Mouse (Mus musculus) bone marrow, adult 2 months (tissue): ENCODE results near the gene Arglu1. TPM values are rescaled to one million over a fixed set of nuclear protein-coding genes. Genes with fewer than 3 reads are reported as not detected.

ENCODE experiments used
- H3K27ac ChIP-seq: fragments of 200-500 bp; 2 replicates; pipeline ENCODE4 v1.5.1; 2012; ENCODE audit warnings: low read depth, mild to moderate bottlenecking, control low read depth, inconsistent platforms, low read length; ENCODE audit not compliant: control insufficient read depth, poor library complexity, insufficient read depth
- H3K4me1 ChIP-seq: fragments of 200-500 bp; 2 replicates; pipeline ENCODE4 v1.6.1; 2011; ENCODE audit warnings: low read length; ENCODE audit not compliant: control insufficient read depth, insufficient read depth
- H3K4me3 ChIP-seq: fragments of 200-500 bp; replicated peaks from 2 replicates; pipeline ENCODE3; 2011; ENCODE audit warnings: mild to moderate bottlenecking, low read depth, low read length, control low read depth; ENCODE audit not compliant: control insufficient read depth
- CTCF ChIP-seq: fragments of 200-500 bp; IDR thresholded peaks from 2 replicates; pipeline ENCODE4 v1.5.1; 2011; ENCODE audit warnings: low read length, control low read depth; ENCODE audit not compliant: control insufficient read depth, insufficient read depth
- POLR2A ChIP-seq: fragments of 200-500 bp; IDR thresholded peaks from 2 replicates; pipeline ENCODE4 v1.6.1; 2011; ENCODE audit warnings: low read depth, mild to moderate bottlenecking, control low read depth, low read length, borderline replicate concordance; ENCODE audit not compliant: control insufficient read depth
- WGBS: fragments of 180-500 bp; shearing (Covaris S2); methylation state at CpG from one replicate; pipeline ENCODE4 v1.1.7; 2018; 5-methylcytosine and 5-hydroxymethylcytosine counted together
- polyA plus RNA-seq: library from polyadenylated mRNA; stranded (reverse); fragments of >200 nt; gene quantifications from 2 replicates; pipeline ENCODE4 v1.2.4, GENCODE M21; 2011; ENCODE audit warnings: low replicate concordance; ENCODE audit not compliant: missing spikeins, insufficient read depth, insufficient read length

Gene Arglu1
- polyA plus RNA-seq, 1 experiment, result 172 TPM

DNA sequence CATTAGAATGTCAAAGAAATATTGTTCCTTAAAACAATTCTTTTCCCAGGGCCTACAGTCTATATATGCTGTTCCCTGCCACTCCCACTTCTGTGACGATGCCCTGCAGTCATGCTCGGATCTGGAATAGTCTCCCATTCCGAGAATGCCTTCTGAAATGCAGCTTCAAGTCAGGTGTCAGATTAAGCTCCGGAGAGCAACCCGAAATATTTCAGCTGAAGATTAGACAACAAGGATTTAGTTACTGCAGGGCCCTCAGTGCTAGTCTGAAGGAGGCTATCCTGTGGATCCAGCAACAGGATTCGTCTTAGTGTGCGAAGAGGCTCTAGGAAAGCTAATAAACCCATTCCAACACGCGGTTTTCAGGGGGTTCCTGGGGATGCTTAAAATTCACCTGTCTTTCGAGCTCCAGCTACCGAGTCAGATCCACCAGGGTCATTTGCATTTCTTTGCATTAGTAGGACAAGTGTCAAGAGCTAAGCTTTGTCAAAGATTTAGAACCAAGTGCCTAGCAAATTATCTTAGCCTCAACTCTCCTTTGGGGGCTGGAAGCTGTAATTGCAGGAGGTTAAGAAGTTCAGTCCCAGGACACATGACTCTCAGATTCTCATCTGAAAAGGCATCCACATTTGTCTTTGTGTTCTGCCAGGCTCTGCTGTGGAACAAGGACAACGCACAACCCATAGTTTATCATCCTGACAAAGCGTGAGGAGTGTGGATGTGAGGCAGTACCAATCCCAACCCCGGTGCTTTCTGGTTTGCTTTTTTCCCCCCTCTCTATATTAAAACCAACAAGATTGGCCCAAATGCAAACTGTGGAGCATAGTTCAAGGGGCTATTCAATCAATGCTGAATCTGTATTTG lies 33.5 kb downstream of the Arglu1 start:
- TF ChIP-seq POLR2A, result no peak
- TF ChIP-seq CTCF, result no peak
- 85% methylated on average over 14 of the region's 14 CpGs for WGBS
- no peaks in the 10 kb centered on the region for H3K4me1 ChIP-seq
- H3K4me3 ChIP-seq, result no peak overlapping the region
- no peak overlapping the region for H3K27ac ChIP-seq

DNA sequence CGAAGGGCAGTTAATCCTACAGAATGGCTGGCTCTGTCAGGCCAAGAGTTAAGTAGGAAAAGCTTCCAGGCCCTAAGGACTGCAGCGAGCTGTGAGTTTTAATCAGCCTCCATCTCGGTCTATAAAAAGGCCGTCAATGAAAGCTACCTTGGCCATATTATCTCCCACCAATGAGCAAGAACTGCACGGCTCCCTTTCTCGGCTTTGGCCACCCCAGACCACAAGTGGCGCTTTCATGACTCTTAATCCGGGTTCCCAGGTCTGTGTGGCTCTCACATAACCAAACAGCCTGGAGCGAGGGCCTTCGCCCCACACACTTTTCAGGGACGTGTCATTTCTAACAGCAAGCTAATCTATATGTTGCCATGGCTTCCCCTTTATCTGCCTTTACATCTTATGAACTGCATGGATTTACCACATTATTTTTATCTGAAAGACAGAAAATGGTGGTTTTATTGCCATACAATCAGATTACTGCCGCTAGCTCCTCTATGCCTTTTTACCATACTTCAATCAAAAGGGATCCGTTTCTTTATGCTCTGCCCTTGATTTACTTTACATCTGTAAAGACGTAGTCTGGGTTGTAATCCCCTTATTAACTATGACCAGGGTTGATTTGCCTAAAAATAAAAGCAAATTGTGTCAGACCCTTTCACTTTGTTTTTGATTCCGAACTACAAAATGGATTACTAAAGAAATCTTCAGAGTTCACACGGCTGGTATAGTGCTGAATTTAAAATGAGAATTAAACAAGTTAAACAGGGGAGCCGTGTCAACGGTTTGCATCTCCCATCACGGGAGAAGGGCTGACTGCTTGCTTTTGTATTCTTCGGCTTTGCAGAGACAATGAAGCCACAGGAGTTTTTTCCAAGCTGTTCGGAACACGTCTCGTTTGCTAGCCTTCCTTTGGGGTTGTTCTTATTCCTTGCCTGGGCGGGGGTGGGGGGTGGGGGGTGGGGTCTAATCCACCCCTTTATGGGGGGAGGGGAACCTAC lies 34.7 kb downstream of the Arglu1 start:
- Histone ChIP-seq H3K4me1 (no peaks in the 10 kb centered on the region), H3K27ac (no peak overlapping the region), H3K4me3 (no peak overlapping the region)
- 87% methylated on average over 24 of the region's 24 CpGs for WGBS
- no peak for TF ChIP-seq CTCF
- TF ChIP-seq POLR2A, result no peak

DNA sequence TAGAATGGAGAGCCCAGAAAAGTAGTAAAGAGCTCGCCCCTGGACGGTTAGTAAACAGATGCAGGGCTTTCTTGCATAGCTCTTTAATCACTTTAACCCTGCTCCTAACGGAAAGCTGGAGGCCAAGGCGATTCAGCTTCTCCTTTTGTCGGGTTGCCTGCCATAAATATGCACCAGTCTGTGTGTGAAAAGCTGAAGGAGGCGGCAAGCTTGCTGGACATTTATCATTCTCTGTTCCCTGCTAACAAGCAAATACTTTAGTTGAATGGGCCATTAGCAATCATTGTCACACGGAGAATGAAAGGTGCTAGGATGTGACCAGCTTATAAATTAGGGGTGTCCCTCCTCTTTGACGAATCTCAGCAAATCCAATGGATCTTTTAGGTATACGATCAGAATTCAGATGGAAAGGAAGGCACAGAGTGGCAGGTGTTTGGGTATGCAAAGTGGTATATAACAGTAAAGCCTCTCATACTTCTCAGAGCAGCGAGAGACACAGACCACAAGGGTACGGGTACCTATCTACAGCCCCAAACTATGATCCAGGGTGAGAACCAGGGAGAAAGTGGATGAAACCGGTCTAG lies 36.3 kb downstream of the Arglu1 start:
- Histone ChIP-seq H3K4me1 (no peaks in the 10 kb centered on the region), H3K4me3 (no peak overlapping the region), H3K27ac (no peak overlapping the region)
- no peak for TF ChIP-seq CTCF
- no peak for TF ChIP-seq POLR2A
- WGBS, result 35% methylated on average over 12 of the region's 12 CpGs

DNA sequence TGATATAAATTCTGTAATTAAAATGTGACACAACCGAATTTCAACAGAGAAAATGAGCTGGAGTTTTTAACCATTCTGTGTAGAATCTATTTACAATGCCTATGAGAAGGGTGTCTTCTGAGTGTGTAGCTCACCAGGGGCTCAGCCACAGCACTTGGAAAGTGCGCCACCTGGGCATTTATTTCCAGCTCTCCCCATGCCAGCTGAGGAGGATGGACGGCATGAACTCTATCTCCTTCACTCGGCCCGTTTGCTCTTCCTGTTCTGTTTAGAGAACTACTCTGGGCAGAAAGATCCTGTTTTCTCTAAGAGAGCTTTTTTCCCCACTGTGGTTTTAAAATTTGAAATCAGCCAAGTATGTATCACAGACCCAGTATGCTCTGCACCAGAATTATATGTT lies 37.0 kb downstream of the Arglu1 start:
- WGBS, result 8% methylated on average over 5 of the region's 5 CpGs
- no peaks in the 10 kb centered on the region for H3K4me1 ChIP-seq
- TF ChIP-seq POLR2A (no peak), CTCF (no peak)
- no peak overlapping the region for H3K27ac ChIP-seq
- H3K4me3 ChIP-seq, result no peak overlapping the region

DNA sequence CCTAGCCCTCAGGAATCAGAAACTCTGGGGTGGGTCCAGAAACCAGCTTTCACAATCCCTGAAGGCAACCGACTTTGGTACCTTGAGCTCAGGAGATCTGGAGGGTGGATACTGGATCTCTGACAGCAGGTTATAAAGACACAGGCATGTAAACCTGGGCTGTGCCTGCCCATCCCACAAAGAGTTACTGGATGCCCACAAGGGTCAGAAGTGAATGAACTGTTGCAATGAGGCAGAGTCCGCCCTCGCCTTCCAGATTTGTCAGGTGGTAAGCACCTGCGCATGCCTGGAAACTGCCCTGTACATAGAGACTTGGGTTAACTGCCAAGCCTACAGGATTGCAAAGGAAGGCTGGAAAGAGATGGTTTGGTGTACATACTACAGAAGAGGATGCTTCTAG lies 37.9 kb downstream of the Arglu1 start:
- H3K4me1 ChIP-seq, result no peaks in the 10 kb centered on the region
- no peak overlapping the region for H3K4me3 ChIP-seq
- no peak overlapping the region for H3K27ac ChIP-seq
- WGBS, result 84% methylated on average over 4 of the region's 4 CpGs
- TF ChIP-seq POLR2A, result no peak
- TF ChIP-seq CTCF, result no peak

DNA sequence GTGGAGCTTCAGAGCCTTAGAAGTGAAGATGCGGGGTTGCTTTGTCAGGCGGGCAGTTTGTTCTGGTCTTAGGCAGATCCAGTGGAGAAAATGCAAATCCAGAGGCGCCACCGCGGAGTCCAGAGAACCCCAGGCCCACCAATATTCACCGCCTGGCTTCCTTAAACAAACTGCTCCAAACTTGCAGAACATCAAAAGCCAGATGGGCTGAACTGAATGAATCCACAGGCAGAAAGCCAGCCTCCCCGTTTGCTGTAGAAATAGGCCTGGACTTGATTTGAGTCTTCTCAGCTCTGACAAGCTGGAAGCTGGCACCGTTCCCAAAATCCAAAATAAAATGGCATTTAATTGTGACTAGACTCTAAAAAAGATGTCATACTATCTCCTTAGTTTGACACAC lies 40.4 kb downstream of the Arglu1 start:
- WGBS, result 90% methylated on average over 8 of the region's 8 CpGs
- TF ChIP-seq POLR2A (no peak), CTCF (no peak)
- no peaks in the 10 kb centered on the region for H3K4me1 ChIP-seq
- no peak overlapping the region for H3K27ac ChIP-seq
- H3K4me3 ChIP-seq, result no peak overlapping the region

DNA sequence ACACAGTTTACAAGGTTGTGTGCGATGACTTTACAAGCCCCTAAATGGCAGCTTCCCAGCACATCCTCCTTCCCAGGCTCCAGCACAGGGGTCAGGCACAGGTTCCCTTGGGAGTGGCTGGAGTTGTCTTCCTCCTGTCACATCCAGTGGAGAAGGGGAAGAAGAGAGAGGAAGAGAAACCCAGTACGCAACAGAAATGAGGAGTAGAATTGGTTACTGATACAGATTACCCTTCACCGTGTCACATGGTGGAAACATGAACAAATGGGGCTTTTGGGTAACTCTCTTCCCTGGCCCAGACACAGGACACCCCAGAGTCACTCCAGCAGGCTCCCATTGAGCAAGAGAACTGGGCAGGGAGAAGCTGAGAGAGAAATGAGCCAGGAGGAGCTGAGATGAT lies 40.8 kb downstream of the Arglu1 start:
- Histone ChIP-seq H3K4me3 (no peak overlapping the region), H3K27ac (no peak overlapping the region), H3K4me1 (no peaks in the 10 kb centered on the region)
- TF ChIP-seq CTCF (no peak), POLR2A (no peak)
- 79% methylated on average over 3 of the region's 3 CpGs for WGBS

DNA sequence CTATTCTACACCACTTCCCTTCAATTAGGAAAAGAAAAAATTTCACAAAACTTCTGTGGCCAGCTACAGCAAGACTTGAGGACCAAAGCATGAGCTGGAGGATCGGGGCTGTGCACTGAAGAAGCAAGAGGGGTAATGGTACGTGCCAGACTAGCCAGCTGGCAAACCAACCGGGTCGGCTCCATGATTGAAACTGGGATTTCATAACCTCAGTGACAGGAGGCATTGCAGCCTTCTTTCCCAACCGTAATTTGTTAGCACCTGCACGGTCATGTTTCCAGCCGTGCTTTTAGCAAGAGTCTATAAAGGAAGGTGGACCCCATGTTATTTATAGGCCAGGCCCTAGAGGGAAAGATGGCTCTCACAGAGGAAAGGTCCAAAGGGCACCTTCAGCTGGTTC lies 41.6 kb downstream of the Arglu1 start:
- TF ChIP-seq POLR2A (no peak), CTCF (no peak)
- Histone ChIP-seq H3K4me3 (no peak overlapping the region), H3K4me1 (no peaks in the 10 kb centered on the region), H3K27ac (no peak overlapping the region)
- 71% methylated on average over 7 of the region's 7 CpGs for WGBS
